Mouse (Mus musculus) cerebellum, adult 18-20 months (tissue): ENCODE results near the gene Sema4c.
"Not testable (repeated sequence)": the region's sequence is repeated elsewhere in the genome, so short reads cannot be mapped to it uniquely, and the experiment has no call there.

ENCODE experiments used
- DNase-seq, 2 experiments: peaks; one replicate each; pipeline ENCODE4 v3.0.0; 2021

Gene Sema4c

GRCm38 (mm10) chr1:36555798-36556395 lies 2.3 kb downstream of the Sema4c start:
- peak; percentile 58 to 61 for DNase-seq

GRCm38 (mm10) chr1:36554633-36555399 lies 3.3 kb downstream of the Sema4c start:
- no peak for DNase-seq

- DNase-seq, result peak; percentile 78 to 81
Observed at GRCm38 (mm10) chr1:36552506-36552905, 5.6 kb downstream of the Sema4c start.

- peak in 1 of 2 experiments; percentile 40 for DNase-seq
Observed at GRCm38 (mm10) chr1:36551904-36552303, 6.2 kb downstream of the Sema4c start.

- peak; percentile 62 to 72 for DNase-seq
Observed at GRCm38 (mm10) chr1:36550075-36550863, 7.9 kb downstream of the Sema4c start.

- DNase-seq, result peak in 1 of 2 experiments; percentile 33
Observed at GRCm38 (mm10) chr1:36549491-36549890, 8.7 kb downstream of the Sema4c start.

- DNase-seq, result no peak
Observed at GRCm38 (mm10) chr1:36548771-36549170, 9.4 kb downstream of the Sema4c start.

- DNase-seq, result peak; percentile 53 to 55
Observed at GRCm38 (mm10) chr1:36547981-36548598, 10.1 kb downstream of the Sema4c start.

- DNase-seq, result peak; percentile 97 to 100
Observed at GRCm38 (mm10) chr1:36546888-36547471, 11.2 kb downstream of the Sema4c start, which contains the start of gene Ankrd39. Ankrd39 (minus strand) TSS chr1:36547445.

GRCm38 (mm10) chr1:36545845-36546600 lies 12.1 kb downstream of the Sema4c start:
- peak; percentile 39 to 41 for DNase-seq

- DNase-seq, result peak in 1 of 2 experiments; percentile 11
Observed at GRCm38 (mm10) chr1:36545382-36545781, 12.8 kb downstream of the Sema4c start.

- peak in 1 of 2 experiments; percentile 9 for DNase-seq
Observed at GRCm38 (mm10) chr1:36542925-36543324, 15.2 kb downstream of the Sema4c start.

- DNase-seq, result peak; percentile 68 to 72
Observed at GRCm38 (mm10) chr1:36541844-36542243, 16.3 kb downstream of the Sema4c start.

- peak in 1 of 2 experiments; percentile 30 for DNase-seq
Observed at GRCm38 (mm10) chr1:36540807-36541206, 17.3 kb downstream of the Sema4c start.

GRCm38 (mm10) chr1:36540132-36540531 lies 18.0 kb downstream of the Sema4c start:
- DNase-seq, result peak in 1 of 2 experiments; percentile 6

GRCm38 (mm10) chr1:36539186-36539585 lies 19.0 kb downstream of the Sema4c start, which contains the start of gene Gm42417:
Gm42417 (minus strand) TSS chr1:36539429.
- peak in 1 of 2 experiments; percentile 19 for DNase-seq

GRCm38 (mm10) chr1:36538727-36539126 lies 19.4 kb downstream of the Sema4c start:
- DNase-seq, result no peak

- not testable (repeated sequence) for DNase-seq
Observed at GRCm38 (mm10) chr1:36536783-36537182, 21.4 kb downstream of the Sema4c start, which contains the start of gene Ankrd23. Ankrd23 (minus strand) TSS chr1:36536883.

- DNase-seq, result no peak
Observed at GRCm38 (mm10) chr1:36536397-36536728, 21.8 kb downstream of the Sema4c start.

GRCm38 (mm10) chr1:36535477-36536396 lies 22.4 kb downstream of the Sema4c start:
- DNase-seq, result peak; percentile 69 to 72
